Mouse (Mus musculus): ENCODE data around the gene Dio2. TPM values are rescaled to one million over a fixed set of nuclear protein-coding genes. Genes with fewer than 3 reads are reported as not detected.

Gene Dio2
- polyA plus RNA-seq (2014; fragmentation: Illumina TruSeq; extraction: RNeasy Lipid Tissue Mini Kit (QIAGEN cat#74804); ENCODE audit: insufficient read depth, low read depth, low replicate concordance), result 0.62 TPM

GRCm38 (mm10) chr12:90738388-90739223 is at the start of gene Dio2:
Dio2 (minus strand) TSS chr12:90738438.

Data from lung, adult 10 weeks (tissue).